Mouse (Mus musculus) forebrain, embryonic 16.5 days (tissue): ENCODE measurements around the gene Car8. TPM values are rescaled to one million over a fixed set of nuclear protein-coding genes. Genes with fewer than 3 reads are reported as not detected.
"Not testable (repeated sequence)": the region's sequence is repeated elsewhere in the genome, so short reads cannot be mapped to it uniquely, and the experiment has no call there.

ENCODE experiments used
- ATAC-seq: fragments of 200-750 bp; cut with Nextera tagmentation; 2 replicates; pipeline ENCODE4 v1.8.0; 2017; ENCODE audit warnings: mild to moderate bottlenecking, moderate library complexity
- H3K27ac ChIP-seq: fragments of 300-500 bp; sonication (generic); 2 replicates; pipeline ENCODE4 v1.5.1; 2014; ENCODE audit warnings: low read length, control low read depth
- H3K27me3 ChIP-seq: fragments of 300-500 bp; sonication (generic); replicated peaks from 2 replicates; pipeline ENCODE4 v1.6.1; 2014; ENCODE audit warnings: low read length; ENCODE audit not compliant: control insufficient read depth, insufficient read depth
- H3K36me3 ChIP-seq: fragments of 300-500 bp; sonication (generic); 2 replicates; pipeline ENCODE4 v1.6.1; 2014; ENCODE audit not compliant: control insufficient read depth, insufficient read depth
- H3K4me1 ChIP-seq: fragments of 300-500 bp; sonication (generic); replicated peaks from 2 replicates; pipeline ENCODE4 v1.6.1; 2014; ENCODE audit warnings: low read length; ENCODE audit not compliant: control insufficient read depth, insufficient read depth
- H3K4me2 ChIP-seq: fragments of 300-500 bp; sonication (generic); 2 replicates; pipeline ENCODE4 v1.6.1; 2014; ENCODE audit warnings: mild to moderate bottlenecking, low read length, control low read depth
- H3K4me3 ChIP-seq: fragments of 300-500 bp; sonication (generic); replicated peaks from 2 replicates; pipeline ENCODE4 v1.5.1; 2014; ENCODE audit warnings: mild to moderate bottlenecking, low read length, control low read depth
- H3K9ac ChIP-seq: fragments of 300-500 bp; sonication (generic); replicated peaks from 2 replicates; pipeline ENCODE4 v1.6.1; 2014; ENCODE audit warnings: low read depth, low read length, control low read depth
- H3K9me3 ChIP-seq: fragments of 300-500 bp; sonication (generic); 2 replicates; pipeline ENCODE4 v1.6.1; 2016; ENCODE audit warnings: low read length; ENCODE audit not compliant: control insufficient read depth
- WGBS: fragments of 180-500 bp; shearing (Covaris S2); extraction: QIAGEN DNeasy Blood & Tissue Kit; methylation state at CpG from one replicate; pipeline ENCODE4 v1.1.7; 2014; 5-methylcytosine and 5-hydroxymethylcytosine counted together
- microRNA-seq: library from miRNA; unstranded; fragments of <30 nt; microRNA quantifications from one replicate; pipeline ENCODE4, GENCODE M21; 2017
- polyA plus RNA-seq: library from polyadenylated mRNA; unstranded; fragments of >200 nt; fragmentation: Nextera tagmentation; extraction: Ambion mirVana; gene quantifications from 2 replicates; pipeline ENCODE4 v1.2.1, GENCODE M21; 2015

The Car8 gene
- polyA plus RNA-seq, 1 experiment from 2014 or later, result 3.9 TPM

DNA sequence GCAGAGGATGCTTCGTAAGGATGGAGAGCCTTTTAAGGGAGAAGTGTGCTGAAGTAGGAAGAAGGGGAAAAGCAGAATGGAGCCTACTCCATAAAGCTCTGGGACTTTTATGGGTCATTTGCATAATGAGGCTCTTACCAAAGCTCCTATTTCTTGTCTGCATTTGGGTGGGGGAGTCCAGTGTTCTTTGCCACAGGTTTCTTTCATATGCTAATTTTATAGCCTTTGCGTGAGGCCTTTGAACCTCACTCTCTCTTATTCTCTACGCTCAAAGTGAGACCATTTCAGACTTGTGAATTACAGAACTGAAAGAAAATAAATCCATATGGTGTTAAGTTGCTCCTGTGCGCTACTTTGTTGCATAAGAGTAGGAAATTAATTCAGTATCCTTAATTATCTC lies 140.8 kb downstream of the Car8 start:
- H3K4me2 ChIP-seq, result no peak overlapping the region
- ATAC-seq, result peak; percentile 77

DNA sequence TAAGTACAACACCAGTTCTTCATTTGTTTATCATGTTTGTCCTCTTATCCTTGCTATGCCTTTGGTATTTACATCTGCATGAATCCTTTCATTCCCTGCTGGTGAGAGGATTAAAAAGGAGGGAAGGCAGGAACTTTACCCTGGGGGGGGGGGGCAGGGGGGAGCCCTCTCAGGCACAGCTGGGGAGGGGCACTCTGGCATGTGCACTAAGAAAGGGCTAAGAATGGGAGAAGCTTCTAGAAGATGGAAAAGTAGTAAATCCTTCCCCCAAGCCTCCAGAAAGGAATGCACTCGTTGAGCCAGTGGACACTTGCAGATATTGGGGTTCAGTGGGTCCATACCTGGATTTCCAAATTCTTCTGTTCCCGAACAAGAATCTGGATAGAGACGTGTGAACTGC lies 141.2 kb downstream of the Car8 start:
- Histone ChIP-seq H3K27ac (no peak overlapping the region), H3K36me3 (no peaks in the 10 kb centered on the region), H3K27me3 (no peaks in the 10 kb centered on the region; the same call in 1 of the 2 replicates), H3K4me3 (no peak overlapping the region), H3K9me3 (no peaks in the 10 kb centered on the region), H3K4me2 (no peak overlapping the region), H3K9ac (no peak overlapping the region), H3K4me1 (peaks cover 11% of the 10 kb centered on the region)
- 10% methylated on average over 3 of the region's 3 CpGs for WGBS
- peak; percentile 37 for ATAC-seq

More for the DNA sequence above, 140.8 kb downstream of the Car8 start:
- no peak overlapping the region for H3K4me3 ChIP-seq
- H3K9me3 ChIP-seq, result no peaks in the 10 kb centered on the region
- no peaks in the 10 kb centered on the region; the same call in 1 of the 2 replicates for H3K27me3 ChIP-seq
- H3K36me3 ChIP-seq, result no peaks in the 10 kb centered on the region
- no peak overlapping the region for H3K9ac ChIP-seq
- H3K27ac ChIP-seq, result no peak overlapping the region
- WGBS, result 5% methylated on average over 4 of the region's 4 CpGs
- peaks cover 11% of the 10 kb centered on the region for H3K4me1 ChIP-seq

DNA sequence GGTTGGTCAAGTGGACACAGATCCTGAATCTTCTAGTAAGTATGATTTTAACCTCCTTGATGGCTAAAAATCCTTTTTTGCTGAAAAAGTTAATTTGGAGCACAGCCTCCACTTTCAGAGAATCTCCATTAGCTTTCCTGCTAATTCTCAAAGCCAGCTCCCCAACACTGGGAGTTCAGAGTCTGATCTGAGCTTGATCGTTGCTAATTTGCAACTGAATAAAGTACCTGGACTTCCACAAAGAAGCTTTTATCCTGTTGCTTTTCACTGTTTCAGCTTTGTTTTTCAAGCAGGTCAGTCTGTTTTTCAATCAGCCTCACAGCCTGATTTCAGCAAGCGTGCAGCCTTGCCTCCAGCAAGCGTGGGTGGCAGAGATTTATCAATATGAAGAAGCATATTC lies 145.3 kb downstream of the Car8 start:
- not testable (repeated sequence) for H3K4me2 ChIP-seq, H3K27ac ChIP-seq, ATAC-seq, H3K9me3 ChIP-seq, H3K9ac ChIP-seq, H3K4me3 ChIP-seq, H3K36me3 ChIP-seq, H3K27me3 ChIP-seq
- WGBS, result 18% methylated on average over 3 of the region's 3 CpGs
- peaks cover 11% of the 10 kb centered on the region for H3K4me1 ChIP-seq

Small RNA genes lying within 50 kb of the gene (microRNA-seq; reads per million reads assigned to microRNA genes)
- not detected for gene Gm25355
